Mouse (Mus musculus) ES-E14 (cell line): Measurements from ENCODE around the gene Bst1.

Experiments
- CHD2 ChIP-seq: IDR thresholded peaks from 2 replicates; pipeline ENCODE4 v1.6.1; 2014; ENCODE audit warnings: mild to moderate bottlenecking, low read depth, low read length, inconsistent platforms
- HCFC1 ChIP-seq: IDR thresholded peaks from 2 replicates; pipeline ENCODE4 v1.6.1; 2012; ENCODE audit warnings: low read length, inconsistent platforms, borderline replicate concordance; ENCODE audit not compliant: insufficient read depth

DNA sequence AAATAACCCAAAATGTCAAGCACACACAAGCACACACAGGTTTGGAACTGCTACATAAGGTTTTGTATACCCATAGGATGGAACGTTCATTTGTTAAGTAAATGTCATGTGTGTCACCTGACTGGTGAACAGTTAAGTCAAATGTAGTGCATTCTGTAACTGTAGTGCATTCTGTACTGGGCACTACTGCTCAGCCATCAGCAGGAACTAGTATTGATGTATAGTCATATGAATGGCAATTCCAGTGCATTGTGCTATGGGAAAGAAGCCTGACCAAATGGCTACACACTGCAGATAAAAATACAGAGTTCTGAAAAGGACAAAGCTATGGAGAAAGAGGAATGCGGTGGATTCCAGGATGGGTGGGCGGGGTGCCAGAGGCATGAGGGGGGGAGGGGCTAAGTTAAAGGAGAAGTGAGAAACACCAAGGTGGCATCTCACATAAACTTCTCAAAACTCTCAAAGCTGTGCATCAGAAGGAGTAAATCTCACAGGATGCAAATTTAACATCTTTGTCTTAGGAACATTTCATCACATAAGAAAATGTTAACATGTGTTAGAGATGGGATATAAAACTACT lies 24.0 kb downstream of the Bst1 start:
- no peak for TF ChIP-seq HCFC1
- TF ChIP-seq CHD2: no peak
